ENCODE assay signal across 8 mouse cellular contexts in genomic region chr7:63755476-63755948, GRCm38 (mm10).
DNase-seq lines count a peak whose midpoint lies in the region; ATAC-seq and TF ChIP-seq lines count a peak whose summit lies in the region.

No protein-coding gene starts in this region.

- H3K27me3 ChIP-seq in hindbrain, embryonic 14.5 days (ENCODE audit: control insufficient read depth, insufficient read depth, low read length): peaks cover 65% of the 10 kb centered on the region
- H3K27me3 ChIP-seq in thymus, adult 2 months (ENCODE audit: control insufficient read depth, insufficient read depth, low read length): peaks cover 20% of the 10 kb centered on the region; the same call in 1 of the 2 replicates

- peaks cover 0 to 4% of the 10 kb centered on the region in 2 experiments; a peak in 1 of 4 replicates for H3K4me1 ChIP-seq in ES-E14 (ENCODE audit: control insufficient read depth in 2 of 2, insufficient read depth in 2 of 2, low read length in 2 of 2, poor library complexity in 1 of 2)
- H3K4me1 ChIP-seq in hindbrain, embryonic 14.5 days (replicated peaks; ENCODE audit: control insufficient read depth, insufficient read depth, low read length): peaks cover 18% of the 10 kb centered on the region
- H3K4me1 ChIP-seq in thymus, adult 2 months (replicated peaks; ENCODE audit: control insufficient read depth, insufficient read depth, low read length): peaks cover 30% of the 10 kb centered on the region

- H3K9me3 ChIP-seq in ES-E14 (ENCODE audit: control insufficient read depth, insufficient read depth, low read depth, low read length): no peaks in the 10 kb centered on the region
- no peaks in the 10 kb centered on the region for H3K9me3 ChIP-seq in hindbrain, embryonic 14.5 days (ENCODE audit: control insufficient read depth, low read length)

- H3K27ac ChIP-seq in ES-E14 (ENCODE audit: insufficient read depth, low read depth, low read length, poor library complexity, severe bottlenecking): no peak overlapping the region
- H3K27ac ChIP-seq in hindbrain, embryonic 14.5 days: no peak overlapping the region
- H3K27ac ChIP-seq in thymus, adult 2 months (ENCODE audit: control insufficient read depth, insufficient read depth, low read length): no peak overlapping the region

- TF ChIP-seq CTCF in thymus, adult 2 months (IDR thresholded peaks at IDR 0.05; ENCODE audit: borderline replicate concordance, control insufficient read depth, extremely low read depth, insufficient read depth, low read length, poor library complexity): 0 out of 2 replicates have a peak, but pooled peaks have one; percentile 44

- WGBS in hindbrain, embryonic 14.5 days: 3% methylated on average over 13 of the region's 13 CpGs
- WGBS in thymus, adult 2 months: 3% methylated on average over 13 of the region's 13 CpGs

- no peaks in the 10 kb centered on the region for H3K36me3 ChIP-seq in ES-E14 (ENCODE audit: control insufficient read depth, insufficient read depth, low read length, poor library complexity, severe bottlenecking)
- no peaks in the 10 kb centered on the region for H3K36me3 ChIP-seq in hindbrain, embryonic 14.5 days (replicated peaks; ENCODE audit: control insufficient read depth, insufficient read depth)
- no peaks in the 10 kb centered on the region for H3K36me3 ChIP-seq in thymus, adult 2 months (ENCODE audit: control insufficient read depth, insufficient read depth, low read length)

- no peak for TF ChIP-seq POLR2A in thymus, adult 2 months (IDR thresholded peaks at IDR 0.05; ENCODE audit: control insufficient read depth, extremely low read depth, insufficient read depth, low read length, poor library complexity)

- DNase-seq in ES-E14 (ENCODE audit: low read depth, low spot score): peak; percentile 85
- DNase-seq in cerebellum, adult 9-11 months: peak; percentile 82
- DNase-seq in frontal cortex, postnatal 36 days (ENCODE audit: low spot score in 2 of 2): peak; percentile 81 to 86
- peak; percentile 88 for DNase-seq in hindbrain, embryonic 14.5 days (ENCODE audit: low spot score)
- peak; percentile 84 to 89 for DNase-seq in layer of hippocampus, postnatal 25 days (ENCODE audit: extremely low spot score in 1 of 2, low spot score in 1 of 2)
- DNase-seq in lung, postnatal 10 days: peak; percentile 94
- DNase-seq in ovary, postnatal 10 days (ENCODE audit: low spot score): peak; percentile 73
- peak; percentile 79 for DNase-seq in thymus, adult 2 months

- no peak overlapping the region for H3K9ac ChIP-seq in ES-E14 (ENCODE audit: insufficient read depth, low read depth, low read length, poor library complexity, severe bottlenecking)
- H3K9ac ChIP-seq in hindbrain, embryonic 14.5 days: peak overlapping the region; percentile 56

- in situ Hi-C loops in ES-E14 (cut with MboI; ENCODE audit: low sequenced_read_pairs in 2 of 2, unreplicated experiment in 2 of 2): no loop called here

- H3K4me2 ChIP-seq in hindbrain, embryonic 14.5 days (replicated peaks): peak overlapping the region; percentile 81

- peak overlapping the region; percentile 11 to 34; a peak in 2 of 4 replicates for H3K4me3 ChIP-seq in ES-E14 (ENCODE audit: insufficient read depth in 1 of 2, low read depth in 1 of 2, low read length in 2 of 2, poor library complexity in 1 of 2, severe bottlenecking in 1 of 2)
- peak overlapping the region; percentile 37 for H3K4me3 ChIP-seq in hindbrain, embryonic 14.5 days (replicated peaks; ENCODE audit: low read length)
- H3K4me3 ChIP-seq in thymus, adult 2 months (ENCODE audit: control insufficient read depth, insufficient read depth, low read length): peak overlapping the region; percentile 6

- no peak; the same call in 1 of the 2 replicates for ATAC-seq in hindbrain, embryonic 14.5 days (ENCODE audit: low FRiP score)

TF ChIP-seq in ES-E14, 5 proteins besides CTCF, POLR2A, EP300 and RAD21:
- TF ChIP-seq ZC3H11A (IDR thresholded peaks at IDR 0.05; ENCODE audit: borderline replicate concordance, low read depth, low read length): no peak
- no peak for TF ChIP-seq CHD2 (IDR thresholded peaks at IDR 0.05; ENCODE audit: low read depth, low read length)
- TF ChIP-seq HCFC1 (IDR thresholded peaks at IDR 0.05; ENCODE audit: borderline replicate concordance, insufficient read depth, low read length): no peak
- TF ChIP-seq MAFK (IDR thresholded peaks at IDR 0.05; ENCODE audit: insufficient read depth, low read depth, low read length): no peak
- no peak for TF ChIP-seq ZNF384 (IDR thresholded peaks at IDR 0.05; ENCODE audit: low read depth, low read length)
